Mouse (Mus musculus) heart, embryonic 16.5 days (tissue): ENCODE measurements around the gene Pik3ca. TPM values are rescaled to one million over a fixed set of nuclear protein-coding genes. Genes with fewer than 3 reads are reported as not detected.
A peak's percentile ranks its signal among the peaks of the same experiment; 100 is the strongest.

Experiments
- ATAC-seq: fragments of 200-750 bp; cut with Nextera tagmentation; replicated peaks from 2 replicates; pipeline ENCODE4 v1.8.0; 2017; ENCODE audit warnings: moderate number of reproducible peaks; ENCODE audit not compliant: insufficient read depth, low FRiP score; ENCODE audit errors: extremely low read depth
- H3K27ac ChIP-seq: fragments of 300-500 bp; sonication (generic); 2 replicates; pipeline ENCODE4 v1.5.1; 2014; ENCODE audit warnings: mild to moderate bottlenecking, low read length, control low read depth, moderate library complexity
- H3K27me3 ChIP-seq: fragments of 300-500 bp; sonication (generic); 2 replicates; pipeline ENCODE4 v1.6.1; 2014; ENCODE audit warnings: low read length, mixed read lengths; ENCODE audit not compliant: control insufficient read depth, insufficient read depth
- H3K36me3 ChIP-seq: fragments of 300-500 bp; sonication (generic); 2 replicates; pipeline ENCODE4 v1.6.1; 2014; ENCODE audit not compliant: control insufficient read depth, insufficient read depth
- H3K4me1 ChIP-seq: fragments of 300-500 bp; sonication (generic); 2 replicates; pipeline ENCODE4 v1.6.1; 2014; ENCODE audit warnings: low read length, mixed read lengths; ENCODE audit not compliant: control insufficient read depth, insufficient read depth
- H3K4me2 ChIP-seq: fragments of 300-500 bp; sonication (generic); 2 replicates; pipeline ENCODE4 v1.6.1; 2014; ENCODE audit warnings: low read depth, mild to moderate bottlenecking, control low read depth, low read length
- H3K4me3 ChIP-seq: fragments of 300-500 bp; sonication (generic); 2 replicates; pipeline ENCODE4 v1.5.1; 2014; ENCODE audit warnings: mild to moderate bottlenecking, control low read depth, low read length
- H3K9ac ChIP-seq: fragments of 300-500 bp; sonication (generic); 2 replicates; pipeline ENCODE4 v1.6.1; 2014; ENCODE audit warnings: low read length, control low read depth
- H3K9me3 ChIP-seq: fragments of 300-500 bp; sonication (generic); replicated peaks from 2 replicates; pipeline ENCODE4 v1.6.1; 2016; ENCODE audit warnings: low read length; ENCODE audit not compliant: control insufficient read depth
- WGBS: fragments of 180-500 bp; shearing (Covaris S2); extraction: QIAGEN DNeasy Blood & Tissue Kit; methylation state at CpG from one replicate; pipeline ENCODE4 v1.1.7; 2014; 5-methylcytosine and 5-hydroxymethylcytosine counted together
- polyA plus RNA-seq: library from polyadenylated mRNA; unstranded; fragments of >200 nt; fragmentation: Nextera tagmentation; extraction: Ambion mirVana; gene quantifications from 2 replicates; pipeline ENCODE4 v1.2.1, GENCODE M21; 2015

The Pik3ca gene
- polyA plus RNA-seq, 1 experiment from 2014 or later: 7.8 TPM

GRCm38 (mm10) chr3:32495856-32496710, 98.6 kb downstream of the Pik3ca start:
- 51% methylated on average over 8 of the region's 8 CpGs for WGBS
- no peak overlapping the region for H3K4me3 ChIP-seq

GRCm38 (mm10) chr3:32496711-32497070, 99.2 kb downstream of the Pik3ca start:
- H3K27ac ChIP-seq: no peak overlapping the region
- no peaks in the 10 kb centered on the region for H3K27me3 ChIP-seq
- no peak overlapping the region for H3K4me3 ChIP-seq
- WGBS: 76% methylated on average over 1 of the region's 1 CpGs
- no peaks in the 10 kb centered on the region for H3K9me3 ChIP-seq
- H3K36me3 ChIP-seq: no peaks in the 10 kb centered on the region
- H3K4me2 ChIP-seq: no peak overlapping the region
- no peak overlapping the region for H3K9ac ChIP-seq
- H3K4me1 ChIP-seq: no peaks in the 10 kb centered on the region
- ATAC-seq: no peak

More at GRCm38 (mm10) chr3:32495856-32496710, 98.6 kb downstream of the Pik3ca start:
- Histone ChIP-seq H3K9ac (no peak overlapping the region), H3K4me1 (no peaks in the 10 kb centered on the region), H3K36me3 (no peaks in the 10 kb centered on the region), H3K27me3 (no peaks in the 10 kb centered on the region), H3K9me3 (no peaks in the 10 kb centered on the region), H3K4me2 (no peak overlapping the region), H3K27ac (no peak overlapping the region)
- no peak for ATAC-seq

DNA sequence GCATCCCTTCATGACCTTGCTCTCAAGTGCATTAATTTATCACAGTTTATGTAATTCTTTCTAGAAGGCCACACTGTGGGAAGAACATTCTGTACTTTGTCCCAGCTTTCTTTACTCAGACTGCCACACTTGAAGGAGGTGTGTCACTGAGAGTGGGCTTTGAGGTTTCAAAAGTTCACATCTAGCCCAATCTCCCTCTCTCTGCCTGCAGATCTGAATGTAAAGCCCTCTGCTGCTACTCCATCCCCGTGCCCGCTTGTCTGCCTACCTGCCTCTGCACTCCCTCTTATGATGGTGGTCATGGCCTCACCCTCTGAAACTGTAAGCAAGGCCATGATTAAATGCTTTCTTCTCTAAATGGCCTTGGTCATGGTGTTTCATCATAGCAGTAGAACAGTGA, 102.9 kb downstream of the Pik3ca start:
- 90% methylated on average over 2 of the region's 2 CpGs for WGBS
- H3K27ac ChIP-seq: no peak overlapping the region

DNA sequence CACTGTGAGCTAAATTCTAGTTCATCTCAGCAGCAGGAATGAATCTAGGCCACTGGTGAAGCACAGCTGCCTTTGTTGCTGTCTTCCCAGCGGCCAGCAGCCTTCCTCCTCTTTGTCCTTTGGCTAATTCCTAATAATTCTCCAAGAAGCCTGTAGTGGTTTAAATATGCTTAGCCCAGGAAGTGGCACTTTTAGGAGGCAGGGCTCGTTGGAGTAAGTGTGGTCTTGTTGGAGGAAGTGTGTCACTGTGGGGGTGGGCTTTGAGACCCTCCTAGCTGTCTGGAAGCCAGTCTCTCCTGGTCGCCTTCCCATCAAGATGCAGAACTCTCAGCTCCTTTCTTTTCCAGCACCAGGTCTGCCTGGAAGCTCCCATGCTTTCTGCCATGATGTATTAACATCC, 108.4 kb downstream of the Pik3ca start:
- Histone ChIP-seq H3K4me3 (no peak overlapping the region), H3K4me2 (no peak overlapping the region), H3K4me1 (peaks cover 8% of the 10 kb centered on the region; the same call in 1 of the 2 replicates), H3K9ac (no peak overlapping the region), H3K27me3 (no peaks in the 10 kb centered on the region), H3K36me3 (no peaks in the 10 kb centered on the region), H3K9me3 (no peaks in the 10 kb centered on the region), H3K27ac (no peak overlapping the region)
- WGBS: 69% methylated on average over 3 of the region's 3 CpGs
- ATAC-seq: no peak

More for the DNA sequence above, 102.9 kb downstream of the Pik3ca start:
- H3K9ac ChIP-seq: no peak overlapping the region
- no peak overlapping the region for H3K4me3 ChIP-seq
- H3K36me3 ChIP-seq: no peaks in the 10 kb centered on the region
- H3K4me2 ChIP-seq: no peak overlapping the region
- H3K9me3 ChIP-seq: no peaks in the 10 kb centered on the region
- no peaks in the 10 kb centered on the region for H3K4me1 ChIP-seq
- ATAC-seq: no peak
- no peaks in the 10 kb centered on the region for H3K27me3 ChIP-seq

DNA sequence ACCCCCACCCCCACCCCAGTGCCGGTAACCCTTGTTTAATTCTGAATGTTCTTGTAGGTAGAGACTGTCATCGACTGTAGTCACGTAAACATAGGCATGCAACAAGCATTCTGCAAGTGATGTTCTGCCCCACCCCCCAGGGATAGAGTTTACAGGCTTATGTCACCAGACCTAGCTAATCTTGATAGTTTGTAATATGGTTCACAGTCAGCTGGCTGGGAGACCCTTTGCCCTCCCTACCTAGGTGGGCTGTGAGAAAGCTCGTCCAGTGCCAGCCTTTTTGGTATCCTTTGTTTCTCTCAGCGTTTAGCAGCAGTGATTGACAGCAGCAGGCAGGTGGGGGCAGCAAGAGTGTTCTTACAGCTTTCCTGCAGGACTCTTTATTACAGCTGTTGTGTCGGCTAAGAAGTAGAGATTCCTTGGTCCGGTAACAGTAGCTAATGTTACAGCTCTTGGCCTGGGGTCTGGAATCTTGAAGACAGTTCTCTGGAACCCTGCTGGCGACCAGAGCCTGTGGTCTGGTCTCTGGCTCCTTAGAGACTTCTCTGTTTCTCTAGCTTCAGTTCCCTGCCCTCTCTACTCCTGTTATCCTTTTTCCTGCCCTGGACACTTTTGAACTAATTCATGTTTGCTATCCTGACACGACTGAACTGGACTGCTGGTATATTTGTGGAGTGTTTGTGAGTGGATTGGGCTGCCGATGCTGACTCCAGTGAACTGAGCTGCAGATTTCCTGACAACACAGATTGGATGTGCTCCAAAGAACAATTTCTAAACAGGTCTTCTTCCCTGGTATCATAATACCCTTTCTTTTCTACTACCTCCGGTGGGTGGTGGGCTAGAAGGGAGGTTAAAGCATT, 109.1 kb downstream of the Pik3ca start:
- H3K36me3 ChIP-seq: no peaks in the 10 kb centered on the region
- H3K9me3 ChIP-seq: no peaks in the 10 kb centered on the region
- H3K9ac ChIP-seq: no peak overlapping the region
- ATAC-seq: no peak
- H3K27me3 ChIP-seq: no peaks in the 10 kb centered on the region
- H3K4me3 ChIP-seq: no peak overlapping the region
- no peak overlapping the region for H3K4me2 ChIP-seq
- H3K4me1 ChIP-seq: peaks cover 11% of the 10 kb centered on the region
- 64% methylated on average over 11 of the region's 11 CpGs for WGBS
- H3K27ac ChIP-seq: no peak overlapping the region

DNA sequence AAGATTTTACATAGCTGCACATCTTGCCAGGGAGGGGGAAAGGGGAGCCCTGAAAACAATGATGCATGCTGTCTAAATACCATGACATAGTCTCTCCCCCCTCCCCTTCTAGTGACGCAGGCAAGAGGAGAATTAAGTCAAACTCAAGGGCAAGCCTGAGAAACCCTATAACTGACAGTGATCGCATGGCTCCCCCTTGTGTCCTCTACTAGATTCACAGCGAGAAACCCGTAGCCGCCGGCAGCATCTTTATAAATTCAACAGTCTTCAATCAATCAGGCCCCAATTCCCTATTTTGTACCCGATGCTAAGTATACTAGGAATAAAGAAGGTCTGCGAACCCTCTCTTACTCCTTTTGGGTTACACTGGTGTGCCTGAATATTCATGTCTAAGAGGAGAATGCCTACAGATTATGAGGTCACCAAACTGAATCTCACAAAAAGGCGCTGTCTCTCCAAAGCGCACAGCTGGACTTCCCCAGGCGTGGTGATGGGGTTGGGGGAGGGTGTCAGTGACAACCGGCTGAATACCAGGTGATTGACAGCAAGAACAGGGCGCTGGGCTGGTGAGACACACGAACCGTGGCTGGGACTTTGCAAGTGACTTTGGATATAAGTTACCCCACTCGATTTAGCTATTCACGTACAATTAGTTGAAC, 111.3 kb downstream of the Pik3ca start:
- Histone ChIP-seq H3K4me1 (peaks cover 19% of the 10 kb centered on the region), H3K36me3 (no peaks in the 10 kb centered on the region), H3K27me3 (no peaks in the 10 kb centered on the region), H3K27ac (no peak overlapping the region), H3K9ac (peak overlapping the region; percentile 39), H3K9me3 (no peaks in the 10 kb centered on the region), H3K4me3 (peak overlapping the region; percentile 27), H3K4me2 (peak overlapping the region; percentile 72)
- ATAC-seq: no peak
- 2% methylated on average over 17 of the region's 17 CpGs for WGBS

DNA sequence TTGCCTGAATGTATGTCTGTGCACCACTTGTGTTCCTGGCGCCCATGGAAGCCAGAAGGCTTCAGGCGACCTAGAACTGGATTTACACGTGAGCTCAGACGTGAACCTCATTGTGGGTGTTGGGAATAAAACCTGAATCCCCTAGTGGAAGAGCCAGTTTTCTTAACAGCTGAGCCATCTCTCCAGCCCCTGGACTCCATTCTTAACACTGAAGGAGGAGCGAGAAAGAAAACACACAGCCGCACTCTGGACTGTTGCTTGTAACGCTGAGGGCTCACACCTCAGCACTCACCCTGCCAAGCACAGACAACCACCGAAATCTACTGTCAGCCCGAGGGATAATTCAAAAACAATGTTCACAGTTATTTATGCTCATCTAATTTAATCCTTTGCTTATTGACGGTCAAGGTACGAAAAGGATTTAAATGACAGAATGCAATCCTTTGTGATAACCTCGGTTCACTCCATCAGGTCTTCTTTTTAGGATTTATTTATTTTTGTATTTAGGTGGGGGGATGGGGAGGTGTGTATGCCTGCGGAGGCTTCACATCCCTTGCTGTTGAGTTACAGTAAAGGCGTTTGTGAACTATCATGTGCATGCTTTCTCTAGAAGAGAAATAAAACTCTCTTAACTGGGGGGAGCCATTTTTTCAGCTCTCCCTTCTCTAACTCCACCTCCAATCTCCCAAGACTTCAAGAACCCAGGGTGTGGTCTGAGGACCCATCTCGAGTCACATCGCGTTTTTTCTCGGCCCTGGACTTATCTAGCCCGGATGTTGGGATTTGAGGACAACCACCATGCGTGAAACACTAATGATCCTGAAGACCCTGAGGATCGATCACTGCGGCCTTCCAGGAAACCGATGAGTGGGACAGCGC, 112.3 kb downstream of the Pik3ca start, which contains the start of gene Zfp639:
TSS of gene Zfp639 (plus strand) at position 764 of the 879 bp plus-strand sequence.
- H3K9me3 ChIP-seq: no peaks in the 10 kb centered on the region
- WGBS: 7% methylated on average over 24 of the region's 24 CpGs
- H3K27ac ChIP-seq: peak within 1 kb of the TSS; percentile 95
- H3K4me1 ChIP-seq: peaks cover 19% of the 10 kb centered on the region
- peak; percentile 11 for ATAC-seq
- H3K36me3 ChIP-seq: no peaks in the 10 kb centered on the region
- peak within 1 kb of the TSS; percentile 91 for H3K4me3 ChIP-seq
- H3K9ac ChIP-seq: peak within 1 kb of the TSS; percentile 98
- no peaks in the 10 kb centered on the region for H3K27me3 ChIP-seq
- H3K4me2 ChIP-seq: peak within 1 kb of the TSS; percentile 72
